Mouse (Mus musculus): ENCODE results near the gene Prss44.

DNA sequence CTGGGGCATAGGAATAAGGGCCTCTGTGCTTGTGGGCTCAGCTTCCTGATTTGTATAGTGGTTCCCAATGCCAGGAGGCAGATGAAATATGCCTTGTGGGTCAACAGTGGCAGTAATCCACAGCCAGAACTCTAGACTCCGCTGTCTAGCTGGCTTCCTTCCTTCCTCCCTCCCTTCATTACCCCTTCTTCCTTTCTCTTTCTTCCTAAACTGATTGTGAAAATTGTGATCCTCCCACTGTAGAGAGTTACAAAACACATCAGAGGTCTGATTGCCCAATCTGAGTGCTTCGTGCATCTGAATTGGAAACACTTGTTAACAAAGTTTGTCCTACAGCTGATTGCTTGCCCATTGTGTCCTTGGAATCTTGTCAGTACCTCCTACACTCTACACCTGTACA is 27.6 kb downstream of the Prss44 start:
- TF ChIP-seq POLR2A (IDR thresholded peaks at IDR 0.05; ENCODE audit: low read depth, low read length): no peak
- TF ChIP-seq CTCF (IDR thresholded peaks at IDR 0.05; ENCODE audit: borderline replicate concordance, insufficient read depth, low read length): no peak

All from embryonic fibroblast, embryonic 13.5 days (primary cell).